Comparison of ENCODE assay signal across 18 mouse cellular contexts in genomic region chr8:34488746-34489400, GRCm38 (mm10).
"Had no signal": no experiment of that assay in that cellular context is flagged by ENCODE, and none has a peak within 500 bp of the region (broad histone marks: within the 10 kb centered on the region; RNA-seq: fewer than 3 reads in every experiment).

No protein-coding gene starts in this region.

- DNase-seq: lung, adult 18-20 months; lung, embryonic 14.5 days; lung, postnatal 10 days; lung, postnatal 4 days; retina, postnatal 1 day; right cerebral cortex, adult 18-20 months; right cerebral cortex, postnatal 25 days; right cerebral cortex, postnatal 4 days; spleen, adult 18-20 months; thymus, adult 18-20 months; thymus, postnatal 14 days; thymus, postnatal 36 days had no signal

- H3K36me3 ChIP-seq: midbrain, embryonic 10.5 days; midbrain, embryonic 13.5 days; midbrain, embryonic 15.5 days; neural tube, embryonic 13.5 days; neural tube, embryonic 15.5 days had no signal

- H3K27me3 ChIP-seq: midbrain, embryonic 13.5 days; midbrain, embryonic 15.5 days; neural tube, embryonic 13.5 days; neural tube, embryonic 15.5 days had no signal

- H3K9me3 ChIP-seq: midbrain, embryonic 10.5 days; midbrain, embryonic 13.5 days; midbrain, embryonic 15.5 days; neural tube, embryonic 13.5 days; neural tube, embryonic 15.5 days had no signal

- H3K27ac ChIP-seq: midbrain, embryonic 10.5 days; midbrain, embryonic 13.5 days; midbrain, embryonic 15.5 days; neural tube, embryonic 13.5 days; neural tube, embryonic 15.5 days had no signal

- ATAC-seq: midbrain, embryonic 13.5 days; midbrain, embryonic 15.5 days had no signal

- H3K4me3 ChIP-seq: midbrain, embryonic 10.5 days; midbrain, embryonic 13.5 days; midbrain, embryonic 15.5 days; myocyte; neural tube, embryonic 13.5 days; neural tube, embryonic 15.5 days had no signal
